Mouse (Mus musculus): ENCODE results near the gene Ccr4. TPM values are rescaled to one million over a fixed set of nuclear protein-coding genes. Genes with fewer than 3 reads are reported as not detected.
A peak's percentile ranks its signal among the peaks of the same experiment; 100 is the strongest.

The Ccr4 gene
- polyA plus RNA-seq, 1 experiment from 2014 or later = not detected

DNA sequence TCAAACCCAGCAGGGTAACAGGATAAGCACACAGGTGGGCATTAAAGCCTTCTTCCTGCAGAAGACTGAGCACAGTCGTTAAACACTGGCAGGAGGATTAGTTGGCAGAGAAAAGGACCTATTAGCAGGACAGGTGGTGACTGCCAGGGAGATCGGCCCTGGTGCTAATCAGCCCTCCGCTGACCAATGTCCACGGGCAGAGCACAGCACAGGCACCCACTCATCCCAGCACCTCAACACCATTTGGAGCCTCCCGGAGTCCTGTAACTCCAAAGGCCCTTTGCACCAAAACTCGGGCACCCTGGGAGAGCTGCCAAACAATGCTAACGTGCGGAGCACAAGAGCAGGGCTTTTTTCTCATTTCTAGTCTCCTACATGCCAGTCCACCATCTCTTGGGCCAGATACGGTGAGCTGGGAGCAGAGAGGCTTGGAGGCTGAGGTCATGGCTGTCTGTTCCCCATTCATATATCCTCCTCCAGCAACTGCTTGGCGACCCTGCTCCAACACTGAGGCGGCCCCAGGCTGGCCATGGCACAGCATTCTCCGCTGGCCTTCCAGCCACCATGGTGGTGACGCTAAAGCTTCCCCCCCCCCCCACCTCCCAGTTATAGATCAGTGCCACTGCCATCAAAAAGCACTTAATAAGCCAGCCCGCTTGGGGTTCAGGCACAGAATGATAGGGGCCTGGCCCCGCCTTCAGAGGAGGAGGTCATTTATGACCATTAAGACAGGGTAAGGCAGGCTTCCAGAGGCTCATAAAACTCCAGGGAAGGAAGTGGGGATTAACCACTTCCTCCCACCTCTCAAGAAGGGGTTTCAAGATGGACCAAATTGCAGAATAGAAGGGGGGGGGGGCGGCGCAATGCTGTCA, 39.4 kb upstream of the Ccr4 start:
- peaks cover 26% of the 10 kb centered on the region for H3K4me1 ChIP-seq (replicated peaks; ENCODE audit: control insufficient read depth, insufficient read depth, low read length)

DNA sequence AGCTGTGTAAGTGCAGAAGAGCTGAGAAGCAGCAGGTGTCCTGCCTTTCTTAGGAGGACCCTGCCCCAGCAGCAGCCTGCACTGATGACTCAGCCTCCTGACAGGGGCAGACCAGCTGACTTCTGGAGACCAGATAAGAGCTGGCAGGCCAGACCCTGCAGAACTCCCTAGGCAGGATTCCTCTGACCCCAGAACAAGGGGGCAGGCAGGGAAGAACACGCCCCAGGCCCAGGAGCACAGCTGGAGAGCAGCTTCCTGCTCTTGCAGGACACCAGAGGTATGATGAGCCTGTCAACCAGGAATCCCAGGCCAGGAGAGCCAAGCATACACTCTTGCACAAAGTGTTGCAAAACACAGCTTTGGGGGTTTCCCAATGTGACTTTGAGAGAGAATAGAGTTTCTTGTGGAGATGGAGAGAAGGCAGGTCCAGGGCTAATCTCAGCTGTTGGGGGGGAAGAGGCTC, 36.6 kb upstream of the Ccr4 start:
- no peak for ATAC-seq (replicated peaks; ENCODE audit: low FRiP score)
- H3K9ac ChIP-seq (ENCODE audit: low read length) = peak overlapping the region; percentile 16; the same call in 1 of the 2 replicates
- no peak overlapping the region for H3K4me3 ChIP-seq (ENCODE audit: low read depth, low read length)
- no peaks in the 10 kb centered on the region for H3K27me3 ChIP-seq (ENCODE audit: control insufficient read depth, insufficient read depth, low read length)
- no peak overlapping the region for H3K4me2 ChIP-seq (ENCODE audit: low read depth, low read length, severe bottlenecking)
- WGBS = 40% methylated on average over 1 of the region's 1 CpGs
- DNase-seq (ENCODE audit: low spot score) = no peak
- peaks cover 23% of the 10 kb centered on the region for H3K4me1 ChIP-seq (replicated peaks; ENCODE audit: control insufficient read depth, insufficient read depth, low read length)
- H3K36me3 ChIP-seq (ENCODE audit: control insufficient read depth, insufficient read depth, low read length) = no peaks in the 10 kb centered on the region; the same call in 1 of the 2 replicates
- no peak overlapping the region for H3K27ac ChIP-seq (ENCODE audit: low read depth, low read length)
- H3K9me3 ChIP-seq (ENCODE audit: control insufficient read depth, low read length) = no peaks in the 10 kb centered on the region

More for the DNA sequence above, 39.4 kb upstream of the Ccr4 start:
- no peak overlapping the region for H3K9ac ChIP-seq (ENCODE audit: low read length)
- H3K9me3 ChIP-seq (ENCODE audit: control insufficient read depth, low read length) = no peaks in the 10 kb centered on the region
- 69% methylated on average over 17 of the region's 17 CpGs for WGBS
- H3K4me2 ChIP-seq (ENCODE audit: low read depth, low read length, severe bottlenecking) = no peak overlapping the region
- no peak overlapping the region for H3K27ac ChIP-seq (ENCODE audit: low read depth, low read length)
- ATAC-seq (replicated peaks; ENCODE audit: low FRiP score) = no peak
- no peaks in the 10 kb centered on the region; the same call in 1 of the 2 replicates for H3K36me3 ChIP-seq (ENCODE audit: control insufficient read depth, insufficient read depth, low read length)
- no peak overlapping the region for H3K4me3 ChIP-seq (ENCODE audit: low read depth, low read length)
- H3K27me3 ChIP-seq (ENCODE audit: control insufficient read depth, insufficient read depth, low read length) = no peaks in the 10 kb centered on the region
- no peak for DNase-seq (ENCODE audit: low spot score)

DNA sequence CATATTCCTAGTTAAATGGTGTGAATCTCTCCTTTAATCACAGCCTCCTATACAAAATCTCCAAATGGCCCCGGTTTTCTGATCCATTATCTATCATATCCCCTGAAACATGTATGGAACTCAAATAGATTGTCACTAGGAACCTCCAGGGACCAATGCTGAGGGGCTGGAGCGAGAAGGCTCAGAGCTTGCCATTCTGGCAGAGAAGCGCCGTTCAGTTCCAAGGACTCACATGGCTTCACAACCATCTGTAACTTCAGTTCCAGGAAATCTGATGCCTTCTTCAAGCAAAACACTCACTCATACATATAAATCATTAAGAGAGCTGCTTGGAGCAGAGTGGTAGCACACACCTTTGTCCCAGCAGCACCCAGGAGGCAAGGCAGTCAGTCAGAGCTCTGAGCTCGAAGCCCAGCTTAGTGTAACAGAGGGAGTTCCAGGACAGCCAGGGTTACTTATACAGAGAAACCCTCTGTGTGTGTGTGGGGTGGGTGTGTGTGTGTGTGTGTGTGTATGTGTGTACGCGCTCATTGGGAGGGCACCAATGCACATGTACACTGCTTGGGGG, 34.4 kb upstream of the Ccr4 start:
- no peak for ATAC-seq (replicated peaks; ENCODE audit: low FRiP score)

DNA sequence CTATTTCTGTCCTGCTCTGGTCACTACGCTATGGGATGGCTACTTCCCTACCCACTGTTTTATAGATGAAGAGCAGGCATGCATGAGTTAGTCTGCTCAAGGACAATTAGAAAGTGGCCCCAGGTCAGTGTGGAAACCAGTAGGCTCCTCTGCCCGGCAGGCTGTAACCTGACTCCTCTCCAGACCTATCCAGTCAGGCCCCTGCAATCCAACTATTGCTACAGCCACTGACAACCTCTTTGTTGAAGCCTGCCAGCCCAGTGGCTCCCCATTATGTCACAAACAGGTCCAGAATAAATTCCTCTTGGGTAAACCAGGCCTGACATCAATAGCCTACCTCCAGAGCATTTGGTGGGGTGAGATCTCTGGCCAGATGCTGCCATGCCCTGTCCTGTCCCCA, 31.9 kb upstream of the Ccr4 start:
- no peaks in the 10 kb centered on the region for H3K9me3 ChIP-seq (ENCODE audit: control insufficient read depth, low read length)
- no peak overlapping the region for H3K4me3 ChIP-seq (ENCODE audit: low read depth, low read length)
- peak overlapping the region; percentile 29 for H3K9ac ChIP-seq (ENCODE audit: low read length)
- H3K27ac ChIP-seq (ENCODE audit: low read depth, low read length) = peak overlapping the region; percentile 66; the same call in 1 of the 2 replicates
- peaks cover 11% of the 10 kb centered on the region for H3K4me1 ChIP-seq (replicated peaks; ENCODE audit: control insufficient read depth, insufficient read depth, low read length)
- WGBS = 5% methylated on average over 2 of the region's 2 CpGs
- no peaks in the 10 kb centered on the region for H3K27me3 ChIP-seq (ENCODE audit: control insufficient read depth, insufficient read depth, low read length)
- H3K4me2 ChIP-seq (ENCODE audit: low read depth, low read length, severe bottlenecking) = no peak overlapping the region
- DNase-seq (ENCODE audit: low spot score) = no peak
- no peaks in the 10 kb centered on the region; the same call in 1 of the 2 replicates for H3K36me3 ChIP-seq (ENCODE audit: control insufficient read depth, insufficient read depth, low read length)
- ATAC-seq (replicated peaks; ENCODE audit: low FRiP score) = peak; percentile 76

More for the DNA sequence above, 34.4 kb upstream of the Ccr4 start:
- H3K4me1 ChIP-seq (replicated peaks; ENCODE audit: control insufficient read depth, insufficient read depth, low read length) = peaks cover 11% of the 10 kb centered on the region
- no peaks in the 10 kb centered on the region; the same call in 1 of the 2 replicates for H3K36me3 ChIP-seq (ENCODE audit: control insufficient read depth, insufficient read depth, low read length)
- no peak overlapping the region for H3K27ac ChIP-seq (ENCODE audit: low read depth, low read length)
- no peaks in the 10 kb centered on the region for H3K27me3 ChIP-seq (ENCODE audit: control insufficient read depth, insufficient read depth, low read length)
- 82% methylated on average over 7 of the region's 7 CpGs for WGBS
- H3K4me3 ChIP-seq (ENCODE audit: low read depth, low read length) = no peak overlapping the region
- no peak for DNase-seq (ENCODE audit: low spot score)
- H3K4me2 ChIP-seq (ENCODE audit: low read depth, low read length, severe bottlenecking) = no peak overlapping the region
- no peak overlapping the region for H3K9ac ChIP-seq (ENCODE audit: low read length)
- H3K9me3 ChIP-seq (ENCODE audit: control insufficient read depth, low read length) = no peaks in the 10 kb centered on the region

DNA sequence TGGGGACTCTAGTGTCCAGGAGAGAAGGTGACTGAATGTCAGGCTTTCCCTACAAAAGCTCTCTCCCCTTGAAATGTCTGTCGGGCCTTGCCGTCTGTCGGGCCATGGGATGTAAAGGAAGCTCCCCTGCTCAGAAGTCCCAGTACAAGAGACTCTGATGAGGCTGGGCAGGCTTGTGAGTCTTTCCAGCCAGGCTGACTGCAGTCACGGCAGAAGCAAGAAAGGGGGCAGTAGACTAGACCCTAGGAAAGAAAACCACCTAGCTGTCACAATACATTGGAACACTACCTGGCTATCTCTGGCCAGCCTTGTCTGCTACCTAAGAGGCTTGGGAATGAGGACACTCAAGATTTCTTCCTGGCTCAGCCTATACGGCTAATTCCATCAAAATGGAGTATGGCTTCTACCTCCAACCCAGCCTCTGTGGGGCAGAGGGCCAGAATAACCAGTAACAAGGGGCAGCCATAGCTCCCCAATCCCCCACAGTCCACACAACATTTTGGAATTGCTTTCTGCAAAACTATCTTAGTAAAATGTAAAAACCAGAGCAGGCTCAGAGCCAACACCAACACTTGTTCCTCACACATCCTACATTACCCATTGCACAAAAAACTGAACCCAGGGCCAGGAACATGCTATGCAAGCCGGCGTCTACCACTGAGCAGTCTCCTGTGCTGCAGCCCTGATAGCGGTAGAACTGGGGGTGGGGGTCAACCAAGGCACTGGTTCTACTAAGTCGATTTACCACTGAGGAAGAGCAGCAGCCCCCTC, 30.2 kb upstream of the Ccr4 start:
- H3K9ac ChIP-seq (ENCODE audit: low read length) = no peak overlapping the region
- H3K4me2 ChIP-seq (ENCODE audit: low read depth, low read length, severe bottlenecking) = no peak overlapping the region
- no peaks in the 10 kb centered on the region; the same call in 1 of the 2 replicates for H3K36me3 ChIP-seq (ENCODE audit: control insufficient read depth, insufficient read depth, low read length)
- H3K27ac ChIP-seq (ENCODE audit: low read depth, low read length) = no peak overlapping the region
- ATAC-seq (replicated peaks; ENCODE audit: low FRiP score) = no peak
- H3K27me3 ChIP-seq (ENCODE audit: control insufficient read depth, insufficient read depth, low read length) = no peaks in the 10 kb centered on the region
- H3K4me1 ChIP-seq (replicated peaks; ENCODE audit: control insufficient read depth, insufficient read depth, low read length) = peaks cover 16% of the 10 kb centered on the region
- no peaks in the 10 kb centered on the region for H3K9me3 ChIP-seq (ENCODE audit: control insufficient read depth, low read length)
- DNase-seq (ENCODE audit: low spot score) = no peak
- no peak overlapping the region for H3K4me3 ChIP-seq (ENCODE audit: low read depth, low read length)
- 86% methylated on average over 9 of the region's 9 CpGs for WGBS

DNA sequence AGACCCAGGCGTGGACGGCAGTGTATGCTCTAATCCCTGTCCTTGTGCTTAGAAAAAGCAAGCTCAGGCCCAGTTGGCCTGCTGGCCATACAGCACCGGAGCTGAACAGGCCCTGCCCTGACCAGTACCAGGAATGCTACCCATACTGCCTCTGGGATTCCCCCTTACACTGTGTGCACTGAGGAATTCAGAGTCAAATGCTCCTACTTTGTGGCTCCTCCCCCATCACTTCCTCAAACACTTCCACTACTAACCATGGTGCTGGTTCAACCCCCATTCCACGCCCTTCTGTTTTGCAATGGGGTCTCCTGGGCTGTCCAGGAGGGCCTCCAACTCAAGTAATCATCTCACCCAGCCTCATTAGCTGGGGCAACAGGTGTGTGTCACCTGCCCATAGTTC, 29.1 kb upstream of the Ccr4 start:
- no peak overlapping the region for H3K9ac ChIP-seq (ENCODE audit: low read length)
- peaks cover 16% of the 10 kb centered on the region for H3K4me1 ChIP-seq (replicated peaks; ENCODE audit: control insufficient read depth, insufficient read depth, low read length)
- DNase-seq (ENCODE audit: low spot score) = no peak
- H3K36me3 ChIP-seq (ENCODE audit: control insufficient read depth, insufficient read depth, low read length) = no peaks in the 10 kb centered on the region
- H3K27me3 ChIP-seq (ENCODE audit: control insufficient read depth, insufficient read depth, low read length) = no peaks in the 10 kb centered on the region
- H3K9me3 ChIP-seq (ENCODE audit: control insufficient read depth, low read length) = no peaks in the 10 kb centered on the region
- no peak overlapping the region for H3K4me3 ChIP-seq (ENCODE audit: low read depth, low read length)
- H3K4me2 ChIP-seq (ENCODE audit: low read depth, low read length, severe bottlenecking) = no peak overlapping the region
- ATAC-seq (replicated peaks; ENCODE audit: low FRiP score) = no peak
- H3K27ac ChIP-seq (ENCODE audit: low read depth, low read length) = no peak overlapping the region
- WGBS = 72% methylated on average over 4 of the region's 4 CpGs

DNA sequence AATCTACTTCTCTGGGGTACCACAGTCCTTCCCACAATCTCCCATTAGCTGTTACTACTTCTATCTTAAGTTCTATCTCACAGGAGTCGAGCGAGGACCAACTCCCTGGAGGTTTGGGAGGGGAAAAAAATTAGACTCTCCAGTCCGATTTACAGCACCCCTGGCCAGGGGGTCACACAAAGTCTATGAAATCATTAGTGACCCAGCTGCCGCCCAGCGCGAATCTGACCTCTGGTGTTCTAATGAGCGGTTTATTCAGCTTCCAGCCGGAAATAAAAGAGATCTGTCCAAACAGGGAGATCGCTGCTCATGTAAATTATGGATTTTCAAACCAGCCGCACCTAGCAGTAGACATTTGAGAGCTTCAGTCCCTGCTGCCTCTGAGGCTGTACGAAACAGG, 26.6 kb upstream of the Ccr4 start:
- H3K9me3 ChIP-seq (ENCODE audit: control insufficient read depth, low read length) = no peaks in the 10 kb centered on the region
- no peaks in the 10 kb centered on the region for H3K36me3 ChIP-seq (ENCODE audit: control insufficient read depth, insufficient read depth, low read length)
- DNase-seq (ENCODE audit: low spot score) (no peak), ATAC-seq (replicated peaks; ENCODE audit: low FRiP score) (no peak)
- H3K4me2 ChIP-seq (ENCODE audit: low read depth, low read length, severe bottlenecking) = no peak overlapping the region
- H3K27me3 ChIP-seq (ENCODE audit: control insufficient read depth, insufficient read depth, low read length) = no peaks in the 10 kb centered on the region
- no peak overlapping the region for H3K4me3 ChIP-seq (ENCODE audit: low read depth, low read length)
- peaks cover 20% of the 10 kb centered on the region for H3K4me1 ChIP-seq (replicated peaks; ENCODE audit: control insufficient read depth, insufficient read depth, low read length)
- H3K9ac ChIP-seq (ENCODE audit: low read length) = no peak overlapping the region
- no peak overlapping the region for H3K27ac ChIP-seq (ENCODE audit: low read depth, low read length)
- 27% methylated on average over 11 of the region's 11 CpGs for WGBS

DNA sequence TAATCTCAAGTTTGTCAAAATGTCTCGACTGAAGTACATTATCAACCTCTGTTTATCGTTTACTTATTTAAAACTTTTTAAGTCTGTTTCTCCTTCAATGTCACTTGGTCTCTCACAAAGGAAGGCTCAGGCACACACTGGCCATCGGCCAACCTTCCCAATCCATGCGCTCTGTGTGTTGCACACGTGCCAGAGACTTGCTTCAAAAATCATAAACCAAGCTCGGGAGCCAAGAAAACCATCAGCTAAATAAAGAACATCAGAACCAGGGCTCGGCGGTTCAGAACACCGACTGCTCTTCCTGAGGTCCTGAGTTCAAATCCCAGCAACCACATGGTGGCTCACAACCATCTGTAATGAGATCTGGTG, 23.9 kb upstream of the Ccr4 start:
- H3K4me3 ChIP-seq (ENCODE audit: low read depth, low read length) = no peak overlapping the region
- no peaks in the 10 kb centered on the region for H3K9me3 ChIP-seq (ENCODE audit: control insufficient read depth, low read length)

More for the DNA sequence above, 23.9 kb upstream of the Ccr4 start:
- no peak for DNase-seq (ENCODE audit: low spot score)
- WGBS = 46% methylated on average over 9 of the region's 9 CpGs
- Histone ChIP-seq H3K27me3 (ENCODE audit: control insufficient read depth, insufficient read depth, low read length) (no peaks in the 10 kb centered on the region), H3K4me2 (ENCODE audit: low read depth, low read length, severe bottlenecking) (no peak overlapping the region), H3K4me1 (replicated peaks; ENCODE audit: control insufficient read depth, insufficient read depth, low read length) (peaks cover 28% of the 10 kb centered on the region), H3K36me3 (ENCODE audit: control insufficient read depth, insufficient read depth, low read length) (no peaks in the 10 kb centered on the region), H3K27ac (ENCODE audit: low read depth, low read length) (peak overlapping the region; percentile 41; the same call in 1 of the 2 replicates), H3K9ac (ENCODE audit: low read length) (no peak overlapping the region)
- ATAC-seq (replicated peaks; ENCODE audit: low FRiP score) = no peak
